Mouse (Mus musculus) erythroblast, adult 5-6 weeks (primary cell): ENCODE measurements around the gene Rsl1d1. TPM values are rescaled to one million over a fixed set of nuclear protein-coding genes. Genes with fewer than 3 reads are reported as not detected.
"Not testable (repeated sequence)": the region's sequence is repeated elsewhere in the genome, so short reads cannot be mapped to it uniquely, and the experiment has no call there.

Experiments used
- ATAC-seq: replicated peaks from 2 replicates; pipeline ENCODE4 v1.8.0; 2016; ENCODE audit warnings: moderate number of reproducible peaks, mild to moderate bottlenecking, moderate TSS enrichment, inconsistent platforms; ENCODE audit not compliant: poor library complexity, low FRiP score, severe bottlenecking
- total RNA-seq, 2 experiments: library from RNA; stranded (forward) in 1 of 2; stranded (reverse) in 1 of 2; fragments of 150-400 nt in 1 of 2; fragments of 200-764, 138-1000 nt in 1 of 2; gene quantifications; 2 replicates each; pipeline versions ENCODE4 v1.2.3 to v1.2.4; 2015 to 2017; ENCODE audit warnings: low replicate concordance in 2 of 2

The Rsl1d1 gene
- total RNA-seq, 2 experiments from 2014 or later, result 41.4 to 61.7 TPM

- no peak for ATAC-seq
Observed at GRCm38 (mm10) chr16:11166431-11166830, 36.7 kb downstream of the Rsl1d1 start.

GRCm38 (mm10) chr16:11164695-11165255, 38.4 kb downstream of the Rsl1d1 start:
- ATAC-seq, result no peak

- ATAC-seq, result not testable (repeated sequence)
Observed at GRCm38 (mm10) chr16:11157721-11158120, 45.4 kb downstream of the Rsl1d1 start.

GRCm38 (mm10) chr16:11154500-11154899, 48.6 kb downstream of the Rsl1d1 start:
- ATAC-seq, result peak; percentile 64; the same call in 1 of the 2 replicates

- ATAC-seq, result not testable (repeated sequence)
Observed at GRCm38 (mm10) chr16:11143706-11144483, 59.2 kb downstream of the Rsl1d1 start.

Other genes with a start within 250 kb of the Rsl1d1 start
- 0.77 and 1.7 TPM in 2 replicates for gene Snn, start 142.4 kb downstream of the Rsl1d1 start, total RNA-seq (2015; ENCODE audit: low replicate concordance)
- 1.2 and 1.5 TPM in 2 replicates for gene Snn, start 142.4 kb downstream of the Rsl1d1 start, total RNA-seq (2017; ENCODE audit: low replicate concordance)
- 24.7 and 34.0 TPM in 2 replicates for gene Litaf, start 137.2 kb downstream of the Rsl1d1 start, total RNA-seq (2015; ENCODE audit: low replicate concordance)
- gene Litaf, start 137.2 kb downstream of the Rsl1d1 start, total RNA-seq (2017; ENCODE audit: low replicate concordance), result 10.0 and 11.2 TPM in 2 replicates
- gene Txndc11, start 68.7 kb downstream of the Rsl1d1 start, total RNA-seq (2015; ENCODE audit: low replicate concordance), result 7.3 and 8.8 TPM in 2 replicates
- gene Txndc11, start 68.7 kb downstream of the Rsl1d1 start, total RNA-seq (2017; ENCODE audit: low replicate concordance), result 9.8 and 18.3 TPM in 2 replicates
- gene Zc3h7a, start 26.9 kb downstream of the Rsl1d1 start, total RNA-seq (2015; ENCODE audit: low replicate concordance), result 53.3 and 83.4 TPM in 2 replicates
- 57.7 and 61.0 TPM in 2 replicates for gene Zc3h7a, start 26.9 kb downstream of the Rsl1d1 start, total RNA-seq (2017; ENCODE audit: low replicate concordance)
- gene Gspt1, start 51.0 kb upstream of the Rsl1d1 start, total RNA-seq (2015; ENCODE audit: low replicate concordance), result 112 and 165 TPM in 2 replicates
- gene Gspt1, start 51.0 kb upstream of the Rsl1d1 start, total RNA-seq (2017; ENCODE audit: low replicate concordance), result 24.0 and 28.8 TPM in 2 replicates
- not detected in 2 replicates for gene Tnfrsf17, start 110.5 kb upstream of the Rsl1d1 start, total RNA-seq (2015; ENCODE audit: low replicate concordance)
- not detected in 2 replicates for gene Tnfrsf17, start 110.5 kb upstream of the Rsl1d1 start, total RNA-seq (2017; ENCODE audit: low replicate concordance)
- 6.7 and 9.0 TPM in 2 replicates for gene Snx29, start 119.6 kb upstream of the Rsl1d1 start, total RNA-seq (2015; ENCODE audit: low replicate concordance)
- gene Snx29, start 119.6 kb upstream of the Rsl1d1 start, total RNA-seq (2017; ENCODE audit: low replicate concordance), result 6.2 and 11.2 TPM in 2 replicates